Mouse (Mus musculus) liver, embryonic 14.5 days (tissue): ENCODE results near the gene Dydc1. TPM values are rescaled to one million over a fixed set of nuclear protein-coding genes. Genes with fewer than 3 reads are reported as not detected.

ENCODE experiments used
- ATAC-seq: fragments of 200-750 bp; cut with Nextera tagmentation; 2 replicates; pipeline ENCODE4 v1.8.0; 2017; ENCODE audit warnings: moderate number of reproducible peaks, mild to moderate bottlenecking, moderate library complexity; ENCODE audit not compliant: insufficient read depth
- DNase-seq, 3 experiments: peaks; one replicate each; pipeline ENCODE4 v3.0.0-alpha.2; 2012 to 2013; ENCODE audit warnings: low read depth in 3 of 3, low spot score in 3 of 3
- H3K27ac ChIP-seq: fragments of 300-500 bp; sonication (generic); 2 replicates; pipeline ENCODE4 v1.5.1; 2014; ENCODE audit warnings: moderate library complexity, mild to moderate bottlenecking, control low read depth, inconsistent platforms
- H3K27me3 ChIP-seq: fragments of 300-500 bp; sonication (generic); 2 replicates; pipeline ENCODE4 v1.6.1; 2014; ENCODE audit warnings: mild to moderate bottlenecking, low read length, moderate library complexity; ENCODE audit not compliant: control insufficient read depth, insufficient read depth
- H3K36me3 ChIP-seq: fragments of 300-500 bp; sonication (generic); replicated peaks from 2 replicates; pipeline ENCODE4 v1.6.1; 2014; ENCODE audit warnings: low read depth; ENCODE audit not compliant: control insufficient read depth, insufficient read depth
- H3K4me1 ChIP-seq, 2 experiments: fragments of 200-500 bp in 1 of 2; fragments of 300-500 bp in 1 of 2; sonication (generic) in 1 of 2; replicated peaks; 2 replicates each; pipeline ENCODE4 v1.6.1; 2012 to 2014; ENCODE audit warnings: antibody characterized with exemption in 1 of 2, inconsistent platforms in 1 of 2, low read length in 1 of 2; ENCODE audit not compliant: control insufficient read depth in 2 of 2, insufficient read depth in 2 of 2
- H3K4me2 ChIP-seq: fragments of 300-500 bp; sonication (generic); 2 replicates; pipeline ENCODE4 v1.6.1; 2014; ENCODE audit warnings: low read depth, mild to moderate bottlenecking, control low read depth, moderate library complexity
- H3K4me3 ChIP-seq, 2 experiments: fragments of 200-500 bp in 1 of 2; fragments of 300-500 bp in 1 of 2; sonication (generic) in 1 of 2; 2 replicates each; pipeline ENCODE4 v1.5.1; 2012 to 2014; ENCODE audit warnings: low read depth in 2 of 2, low read length in 2 of 2, mild to moderate bottlenecking in 2 of 2, control low read depth in 1 of 2, inconsistent platforms in 1 of 2, moderate library complexity in 1 of 2; ENCODE audit not compliant: insufficient read depth in 1 of 2
- H3K9ac ChIP-seq: fragments of 300-500 bp; sonication (generic); replicated peaks from 2 replicates; pipeline ENCODE4 v1.6.1; 2014; ENCODE audit warnings: mild to moderate bottlenecking, control low read depth, moderate library complexity
- H3K9me3 ChIP-seq: fragments of 300-500 bp; sonication (generic); 2 replicates; pipeline ENCODE4 v1.6.1; 2016; ENCODE audit warnings: low read length, mixed read lengths; ENCODE audit not compliant: control insufficient read depth
- CTCF ChIP-seq: IDR thresholded peaks from 2 replicates; pipeline ENCODE4 v1.5.1; 2016; ENCODE audit warnings: antibody characterized with exemption, low read depth, control low read depth
- EP300 ChIP-seq: IDR thresholded peaks from 2 replicates; pipeline ENCODE4 v1.6.1; 2016; ENCODE audit warnings: antibody characterized with exemption, low read depth
- WGBS: fragments of 180-500 bp; shearing (Covaris S2); extraction: QIAGEN DNeasy Blood & Tissue Kit; methylation state at CpG from one replicate; pipeline ENCODE4 v1.1.7; 2014; ENCODE audit not compliant: insufficient replicate concordance; 5-methylcytosine and 5-hydroxymethylcytosine counted together
- polyA plus RNA-seq, 2 experiments: library from polyadenylated mRNA; depleted of rRNA in 1 of 2; stranded (reverse) in 1 of 2; unstranded in 1 of 2; fragments of >200 nt; fragmentation: Nextera tagmentation in 1 of 2; extraction: Ambion mirVana in 1 of 2; gene quantifications; 2 replicates each; pipeline versions ENCODE4 v1.2.1 to v1.2.3; 2012 to 2014

The Dydc1 gene
- polyA plus RNA-seq, 2 experiments = 0.03 to 0.11 TPM

DNA sequence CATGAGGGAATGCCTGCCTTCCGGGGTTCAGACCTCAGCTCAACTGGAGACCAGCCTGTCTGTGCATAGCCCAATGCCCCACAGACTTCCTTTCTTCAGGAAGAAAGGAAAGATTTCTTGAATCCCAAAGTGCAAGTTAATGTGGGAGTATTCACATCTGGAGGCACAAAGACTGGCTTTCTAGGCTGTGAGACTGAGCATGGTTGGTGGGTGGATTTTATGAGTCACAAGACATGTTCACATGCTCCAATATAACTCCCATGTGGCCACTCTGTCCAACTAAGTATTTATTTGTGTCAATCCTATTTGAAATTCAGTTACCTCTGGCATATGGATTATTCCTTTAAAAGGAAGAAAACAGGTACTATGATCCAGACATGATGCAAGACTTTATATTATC is 26.0 kb downstream of the Dydc1 start:
- H3K4me2 ChIP-seq = no peak overlapping the region
- 56% methylated on average over 1 of the region's 1 CpGs for WGBS
- no peak overlapping the region for H3K27ac ChIP-seq
- no peaks in the 10 kb centered on the region; a peak in 1 of 4 replicates for H3K4me1 ChIP-seq
- no peaks in the 10 kb centered on the region for H3K9me3 ChIP-seq
- no peak for TF ChIP-seq EP300
- TF ChIP-seq CTCF = no peak
- H3K36me3 ChIP-seq = no peaks in the 10 kb centered on the region
- no peak overlapping the region for H3K9ac ChIP-seq
- ATAC-seq (no peak), DNase-seq (no peak)
- no peaks in the 10 kb centered on the region for H3K27me3 ChIP-seq
- H3K4me3 ChIP-seq = no peak overlapping the region

DNA sequence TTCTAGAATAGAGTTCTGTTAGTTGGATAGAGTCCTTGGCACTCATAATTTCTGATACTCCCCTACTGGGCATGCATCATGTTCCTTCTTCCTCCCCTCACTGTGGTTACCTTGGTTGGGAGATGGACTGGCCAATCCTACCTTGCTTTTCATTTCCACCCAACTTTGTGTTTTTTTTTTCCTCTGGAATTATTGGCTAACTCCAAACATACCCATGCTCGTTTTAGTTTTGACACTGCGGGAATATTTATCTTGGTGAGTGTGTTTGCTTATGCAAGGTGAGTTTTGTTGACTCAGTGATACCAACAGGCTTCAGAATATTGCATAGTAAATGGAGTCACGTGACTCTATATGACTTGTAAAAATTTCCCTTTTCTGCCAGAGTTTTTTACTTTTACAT is 28.0 kb downstream of the Dydc1 start:
- ATAC-seq = no peak
- 52% methylated on average over 3 of the region's 3 CpGs for WGBS

DNA sequence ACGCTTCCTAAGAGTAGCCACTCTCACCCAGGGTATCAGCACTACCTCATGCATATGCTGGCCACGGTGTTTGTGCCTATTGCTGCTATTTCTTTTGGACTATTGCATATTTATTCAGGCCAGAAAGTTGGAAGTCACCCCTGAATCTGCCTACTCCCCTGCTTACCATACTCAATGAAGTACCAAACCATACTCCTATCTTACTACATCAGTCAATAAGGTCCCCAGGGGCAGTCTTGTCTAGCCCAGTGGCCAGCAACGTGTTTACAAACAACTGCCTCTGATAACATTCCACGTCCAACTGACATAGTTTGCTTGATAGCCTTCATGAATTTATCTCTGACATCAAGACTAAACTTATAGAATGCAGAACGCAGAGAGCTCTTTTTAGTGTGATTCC is 28.5 kb downstream of the Dydc1 start:
- DNase-seq (no peak), ATAC-seq (no peak)
- no peaks in the 10 kb centered on the region; a peak in 1 of 4 replicates for H3K4me1 ChIP-seq
- WGBS = 55% methylated on average over 5 of the region's 5 CpGs
- H3K27ac ChIP-seq = no peak overlapping the region
- H3K36me3 ChIP-seq = no peaks in the 10 kb centered on the region
- no peak overlapping the region for H3K4me3 ChIP-seq
- no peaks in the 10 kb centered on the region for H3K27me3 ChIP-seq
- no peak overlapping the region for H3K9ac ChIP-seq
- no peaks in the 10 kb centered on the region for H3K9me3 ChIP-seq
- no peak overlapping the region for H3K4me2 ChIP-seq
- no peak for TF ChIP-seq EP300
- no peak for TF ChIP-seq CTCF

More for the DNA sequence above, 28.0 kb downstream of the Dydc1 start:
- no peaks in the 10 kb centered on the region for H3K27me3 ChIP-seq
- no peak for TF ChIP-seq CTCF
- no peak for TF ChIP-seq EP300
- no peaks in the 10 kb centered on the region; a peak in 1 of 4 replicates for H3K4me1 ChIP-seq
- no peaks in the 10 kb centered on the region for H3K9me3 ChIP-seq
- H3K4me2 ChIP-seq = no peak overlapping the region
- H3K4me3 ChIP-seq = no peak overlapping the region
- DNase-seq = no peak
- H3K27ac ChIP-seq = no peak overlapping the region
- H3K9ac ChIP-seq = no peak overlapping the region
- H3K36me3 ChIP-seq = no peaks in the 10 kb centered on the region

DNA sequence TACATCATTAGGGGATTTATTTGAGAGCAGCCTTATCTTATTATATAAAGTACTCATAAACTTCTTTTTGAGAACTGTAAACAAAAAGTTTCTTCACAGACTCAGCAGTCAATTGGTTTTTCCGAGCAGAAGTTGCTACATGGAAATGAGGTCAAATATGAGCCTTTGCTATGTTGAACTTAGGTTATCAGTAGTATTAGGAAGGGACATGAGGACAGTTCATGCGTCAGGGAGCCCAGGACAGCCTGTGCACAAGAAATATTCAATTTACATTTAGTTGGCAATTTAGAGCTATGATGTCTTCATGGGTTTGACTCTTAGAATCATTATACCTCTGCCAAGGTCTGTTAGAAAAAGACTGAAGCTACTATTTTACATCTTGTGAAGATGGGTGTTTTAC is 29.6 kb downstream of the Dydc1 start:
- Histone ChIP-seq H3K4me1 (no peaks in the 10 kb centered on the region; a peak in 1 of 4 replicates), H3K4me3 (no peak overlapping the region), H3K27ac (no peak overlapping the region), H3K9ac (no peak overlapping the region), H3K27me3 (no peaks in the 10 kb centered on the region), H3K9me3 (no peaks in the 10 kb centered on the region), H3K36me3 (no peaks in the 10 kb centered on the region), H3K4me2 (no peak overlapping the region)
- no peak for DNase-seq
- TF ChIP-seq CTCF (no peak), EP300 (no peak)
- WGBS = 45% methylated on average over 2 of the region's 2 CpGs
- ATAC-seq = no peak

DNA sequence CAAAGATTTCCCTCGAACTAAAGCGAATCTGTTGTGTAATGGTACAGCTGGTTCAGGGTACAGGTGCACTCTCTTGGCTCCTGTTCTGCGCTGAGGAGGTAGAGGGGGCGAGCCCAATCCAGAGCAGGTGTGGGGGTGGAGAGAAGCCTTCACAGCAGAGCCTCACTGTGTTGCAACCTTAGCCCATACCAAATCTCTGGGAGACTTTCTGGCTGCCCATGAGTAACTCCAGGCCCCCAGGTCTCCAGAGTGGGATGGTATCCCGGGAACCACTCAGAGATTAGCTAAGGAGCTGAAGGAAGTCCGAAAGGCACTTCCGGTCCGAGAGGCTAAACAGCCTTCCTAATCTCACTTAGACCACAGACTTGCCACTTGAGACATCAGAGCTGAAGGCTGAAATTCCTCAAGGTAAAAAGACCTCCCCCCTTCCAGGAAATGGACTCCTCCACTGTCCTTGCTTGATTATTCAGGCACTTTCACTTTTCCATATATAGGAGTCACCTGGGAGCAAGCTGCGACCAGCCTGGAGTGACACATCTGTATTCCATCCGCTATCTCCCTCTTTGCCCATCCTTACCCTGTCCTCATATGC is 32.2 kb downstream of the Dydc1 start, which contains the start of gene Mat1a:
TSS of gene Mat1a (plus strand) at position 183 of the 592 bp plus-strand sequence.
- no peak for DNase-seq
- peak within 1 kb of the TSS; percentile 28; the same call in 1 of the 2 replicates for H3K4me2 ChIP-seq
- 50% methylated on average over 10 of the region's 10 CpGs for WGBS
- no peaks in the 10 kb centered on the region for H3K9me3 ChIP-seq
- ATAC-seq = peak; percentile 74
- no peak within 1 kb of the TSS for H3K27ac ChIP-seq
- H3K4me1 ChIP-seq = no peaks in the 10 kb centered on the region; a peak in 1 of 4 replicates
- H3K4me3 ChIP-seq = no peak within 1 kb of the TSS; a peak in 1 of 4 replicates
- H3K9ac ChIP-seq = no peak within 1 kb of the TSS
- H3K36me3 ChIP-seq = no peaks in the 10 kb centered on the region
- no peaks in the 10 kb centered on the region for H3K27me3 ChIP-seq
- no peak for TF ChIP-seq CTCF
- TF ChIP-seq EP300 = no peak
